Mouse (Mus musculus) ES-E14 (cell line): ENCODE data around the gene Ptpn7.

Source experiments
- CHD2 ChIP-seq: IDR thresholded peaks from 2 replicates; pipeline ENCODE4 v1.6.1; 2014; ENCODE audit warnings: mild to moderate bottlenecking, low read depth, low read length, inconsistent platforms
- HCFC1 ChIP-seq: IDR thresholded peaks from 2 replicates; pipeline ENCODE4 v1.6.1; 2012; ENCODE audit warnings: low read length, inconsistent platforms, borderline replicate concordance; ENCODE audit not compliant: insufficient read depth
- MAFK ChIP-seq: IDR thresholded peaks from 2 replicates; pipeline ENCODE4 v1.6.1; 2014; ENCODE audit warnings: mild to moderate bottlenecking, low read depth, low read length, inconsistent platforms; ENCODE audit not compliant: insufficient read depth
- ZC3H11A ChIP-seq: IDR thresholded peaks from 2 replicates; pipeline ENCODE4 v1.6.1; 2012; ENCODE audit warnings: low read depth, mild to moderate bottlenecking, inconsistent platforms, low read length, borderline replicate concordance
- ZNF384 ChIP-seq: IDR thresholded peaks from 2 replicates; pipeline ENCODE4 v1.6.1; 2012; ENCODE audit warnings: low read depth, low read length, inconsistent platforms

GRCm38 (mm10) chr1:135132473-135132872 is at the start of gene Ptpn7:
- TF ChIP-seq ZNF384, result no peak
- no peak for TF ChIP-seq HCFC1
- no peak for TF ChIP-seq MAFK
- TF ChIP-seq ZC3H11A, result no peak
- no peak for TF ChIP-seq CHD2
